Mouse (Mus musculus) limb, embryonic 14.5 days (tissue): ENCODE measurements around the gene Shf. TPM values are rescaled to one million over a fixed set of nuclear protein-coding genes. Genes with fewer than 3 reads are reported as not detected.

Source experiments
- ATAC-seq: fragments of 200-750 bp; cut with Nextera tagmentation; 2 replicates; pipeline ENCODE4 v1.8.0; 2017; ENCODE audit warnings: low read depth, moderate number of reproducible peaks, moderate TSS enrichment; ENCODE audit not compliant: low FRiP score
- DNase-seq: peaks from one replicate; pipeline ENCODE4 v3.0.0-alpha.2; 2015; ENCODE audit warnings: low spot score
- H3K27ac ChIP-seq: fragments of 300-500 bp; sonication (generic); replicated peaks from 2 replicates; pipeline ENCODE4 v1.5.1; 2014; ENCODE audit warnings: low read depth, mild to moderate bottlenecking, low read length, moderate library complexity, mixed read lengths
- H3K27me3 ChIP-seq: fragments of 300-500 bp; sonication (generic); 2 replicates; pipeline ENCODE4 v1.6.1; 2014; ENCODE audit warnings: low read length, mixed read lengths; ENCODE audit not compliant: control insufficient read depth, insufficient read depth
- H3K36me3 ChIP-seq: fragments of 300-500 bp; sonication (generic); 2 replicates; pipeline ENCODE4 v1.6.1; 2014; ENCODE audit warnings: mild to moderate bottlenecking, low read length, moderate library complexity, mixed read lengths; ENCODE audit not compliant: control insufficient read depth, insufficient read depth
- H3K4me1 ChIP-seq: fragments of 300-500 bp; sonication (generic); 2 replicates; pipeline ENCODE4 v1.6.1; 2014; ENCODE audit warnings: antibody characterized with exemption, low read length, mixed read lengths; ENCODE audit not compliant: control insufficient read depth, insufficient read depth
- H3K4me2 ChIP-seq: fragments of 300-500 bp; sonication (generic); replicated peaks from 2 replicates; pipeline ENCODE4 v1.6.1; 2014; ENCODE audit warnings: low read depth, mild to moderate bottlenecking, low read length, moderate library complexity; ENCODE audit not compliant: severe bottlenecking
- H3K4me3 ChIP-seq: fragments of 300-500 bp; sonication (generic); replicated peaks from 2 replicates; pipeline ENCODE4 v1.5.1; 2014; ENCODE audit warnings: low read length
- H3K9ac ChIP-seq: fragments of 300-500 bp; sonication (generic); 2 replicates; pipeline ENCODE4 v1.6.1; 2014; ENCODE audit warnings: mild to moderate bottlenecking, low read depth, low read length, moderate library complexity; ENCODE audit not compliant: severe bottlenecking
- H3K9me3 ChIP-seq: fragments of 300-500 bp; sonication (generic); 2 replicates; pipeline ENCODE4 v1.6.1; 2016; ENCODE audit warnings: low read length; ENCODE audit not compliant: control insufficient read depth
- POLR2A ChIP-seq: fragments of 200-500 bp; IDR thresholded peaks from 2 replicates; pipeline ENCODE4 v1.8.0; 2012; ENCODE audit warnings: inconsistent platforms, mild to moderate bottlenecking, moderate library complexity, borderline replicate concordance; ENCODE audit not compliant: insufficient read depth, insufficient read length; ENCODE audit errors: extremely low read depth
- WGBS: fragments of 180-500 bp; shearing (Covaris S2); extraction: QIAGEN DNeasy Blood & Tissue Kit; methylation state at CpG from one replicate; pipeline ENCODE4 v1.1.7; 2014; 5-methylcytosine and 5-hydroxymethylcytosine counted together
- polyA plus RNA-seq, 2 experiments: library from polyadenylated mRNA; depleted of rRNA in 1 of 2; stranded (reverse) in 1 of 2; unstranded in 1 of 2; fragments of >200 nt; fragmentation: Nextera tagmentation in 1 of 2; extraction: Ambion mirVana in 1 of 2; gene quantifications; 2 replicates each; pipeline versions ENCODE4 v1.2.1 to v1.2.3; 2012 to 2014

Shf gene
- polyA plus RNA-seq, 2 experiments = 6.5 to 34.2 TPM

DNA sequence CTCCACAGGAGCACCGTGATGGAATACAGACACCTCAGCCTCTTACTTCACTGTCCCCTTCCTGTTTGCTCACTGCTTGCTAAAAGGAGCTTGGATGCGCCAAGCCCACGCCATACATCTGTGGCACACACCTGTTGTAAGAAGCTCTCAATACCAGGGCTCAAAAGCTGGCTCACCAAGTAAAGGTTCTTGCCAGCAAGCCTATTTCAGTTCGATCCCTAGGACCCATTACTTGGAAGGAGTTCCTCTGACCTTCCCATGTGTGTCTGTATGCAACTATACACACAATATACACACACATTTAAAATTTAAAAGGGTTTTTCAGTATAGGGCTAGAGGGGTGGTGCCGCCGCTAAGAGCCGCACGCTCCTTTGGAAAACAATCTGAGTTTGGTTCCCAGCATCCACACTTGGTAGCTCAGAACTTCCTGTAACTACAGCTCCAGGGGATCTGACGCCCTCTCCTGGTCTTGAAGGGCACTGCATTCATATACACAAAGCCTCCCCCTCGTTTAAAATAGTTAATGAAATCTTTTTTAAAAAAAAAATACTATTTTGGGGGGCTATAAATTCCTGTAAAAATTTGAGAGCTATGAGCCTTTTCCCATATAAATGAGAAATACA is 3.6 kb downstream of the Shf start:
- no peak for ATAC-seq
- Histone ChIP-seq H3K27ac (no peak overlapping the region), H3K9ac (no peak overlapping the region), H3K36me3 (peaks cover 6% of the 10 kb centered on the region), H3K4me2 (no peak overlapping the region), H3K4me1 (peaks cover 29% of the 10 kb centered on the region), H3K4me3 (no peak overlapping the region), H3K27me3 (no peaks in the 10 kb centered on the region), H3K9me3 (no peaks in the 10 kb centered on the region)
- 83% methylated on average over 10 of the region's 10 CpGs for WGBS
- TF ChIP-seq POLR2A = no peak
- no peak for DNase-seq

DNA sequence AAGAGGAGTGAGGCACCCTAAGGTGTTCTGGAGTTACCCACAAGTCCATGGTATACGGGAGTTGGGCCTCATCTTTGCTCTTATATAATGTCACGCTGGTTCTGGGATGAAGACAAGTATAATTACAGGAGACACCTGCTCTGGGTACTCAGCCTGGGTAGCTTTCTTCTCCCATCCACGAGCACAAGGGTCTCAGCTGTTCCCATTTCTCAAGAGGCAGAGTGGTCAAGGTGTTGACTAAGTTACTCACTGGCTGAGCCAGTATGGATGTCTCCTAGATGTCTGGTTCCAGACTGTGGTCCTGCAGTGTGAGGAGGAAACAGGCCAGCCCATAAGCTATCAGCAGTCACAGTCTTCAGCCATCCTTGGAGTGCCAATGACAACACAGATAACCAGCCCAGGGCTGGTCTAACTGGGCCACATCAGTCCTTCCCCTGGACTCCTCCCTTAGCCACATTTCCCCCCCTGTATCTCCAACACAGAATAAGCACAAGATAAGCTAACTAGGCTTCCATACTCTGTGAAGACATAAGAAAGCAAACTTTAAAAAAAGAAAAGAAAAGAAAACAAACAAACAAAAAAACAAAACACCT is 4.5 kb downstream of the Shf start:
- TF ChIP-seq POLR2A = no peak
- Histone ChIP-seq H3K4me1 (peaks cover 25% of the 10 kb centered on the region), H3K27ac (no peak overlapping the region), H3K9ac (no peak overlapping the region), H3K27me3 (no peaks in the 10 kb centered on the region), H3K4me2 (no peak overlapping the region), H3K36me3 (peaks cover 6% of the 10 kb centered on the region), H3K9me3 (no peaks in the 10 kb centered on the region), H3K4me3 (no peak overlapping the region)
- no peak for ATAC-seq
- 89% methylated on average over 3 of the region's 3 CpGs for WGBS
- no peak for DNase-seq

DNA sequence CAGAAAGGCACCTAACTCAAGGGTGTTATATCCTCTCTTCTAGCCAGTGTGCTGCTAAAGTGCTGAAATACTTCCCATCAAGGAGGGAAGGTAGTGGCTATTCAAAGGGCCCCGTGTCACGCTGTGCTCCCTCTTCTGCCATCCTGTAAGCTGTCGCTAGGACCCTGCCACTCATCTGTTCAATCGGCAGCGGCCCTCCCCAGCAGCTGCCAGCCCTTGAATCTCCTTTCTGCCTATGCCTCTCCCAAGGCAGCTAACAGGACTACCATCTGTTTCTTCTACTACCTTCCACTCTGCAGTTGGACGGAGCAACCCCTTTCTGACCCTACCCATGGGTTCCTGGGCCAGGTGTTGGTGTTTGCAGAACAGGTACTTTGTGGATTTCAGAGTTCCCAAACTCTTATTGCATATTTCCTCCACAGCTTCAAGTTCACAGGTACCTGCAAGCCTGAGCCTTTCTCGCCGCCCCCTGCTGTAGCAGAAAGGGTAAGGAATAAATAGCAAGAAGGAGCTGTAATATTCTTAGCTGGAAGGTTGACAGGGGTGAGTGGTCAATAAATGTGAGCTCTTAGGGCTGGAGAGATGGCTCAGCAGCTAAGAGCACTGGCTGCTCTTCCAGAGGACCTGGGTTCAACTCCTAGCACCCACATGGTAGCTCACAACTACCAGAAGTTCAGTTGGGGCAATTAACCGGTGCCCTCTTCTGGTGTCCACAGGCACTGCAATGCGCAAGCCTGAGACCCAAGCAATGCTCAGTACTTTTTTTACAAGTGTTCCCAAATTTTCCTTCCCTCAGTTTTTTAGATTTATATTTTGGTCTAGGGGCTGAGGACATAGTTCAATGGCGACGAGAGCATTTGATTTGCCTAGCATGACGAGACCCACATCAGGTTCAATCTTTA is 6.1 kb downstream of the Shf start:
- DNase-seq = no peak
- Histone ChIP-seq H3K9ac (no peak overlapping the region), H3K4me1 (peaks cover 23% of the 10 kb centered on the region), H3K4me3 (no peak overlapping the region), H3K9me3 (no peaks in the 10 kb centered on the region), H3K27ac (no peak overlapping the region), H3K4me2 (no peak overlapping the region), H3K27me3 (no peaks in the 10 kb centered on the region), H3K36me3 (peaks cover 18% of the 10 kb centered on the region)
- TF ChIP-seq POLR2A = no peak
- WGBS = 91% methylated on average over 13 of the region's 13 CpGs
- ATAC-seq = no peak

GRCm38 (mm10) chr2:122361868-122362621 is 6.9 kb downstream of the Shf start:
- Histone ChIP-seq H3K4me3 (no peak overlapping the region), H3K4me1 (peaks cover 14% of the 10 kb centered on the region), H3K9ac (no peak overlapping the region), H3K27ac (no peak overlapping the region), H3K4me2 (no peak overlapping the region), H3K27me3 (no peaks in the 10 kb centered on the region), H3K36me3 (peaks cover 25% of the 10 kb centered on the region), H3K9me3 (no peaks in the 10 kb centered on the region)
- WGBS = 62% methylated on average over 10 of the region's 10 CpGs
- TF ChIP-seq POLR2A = no peak
- no peak for DNase-seq
- no peak for ATAC-seq

GRCm38 (mm10) chr2:122361181-122361580 is 7.8 kb downstream of the Shf start:
- no peak for TF ChIP-seq POLR2A
- H3K4me2 ChIP-seq = no peak overlapping the region
- no peak overlapping the region for H3K27ac ChIP-seq
- H3K9me3 ChIP-seq = no peaks in the 10 kb centered on the region
- H3K4me3 ChIP-seq = no peak overlapping the region
- H3K27me3 ChIP-seq = no peaks in the 10 kb centered on the region
- H3K9ac ChIP-seq = no peak overlapping the region
- ATAC-seq = no peak
- peaks cover 30% of the 10 kb centered on the region for H3K36me3 ChIP-seq
- H3K4me1 ChIP-seq = peaks cover 6% of the 10 kb centered on the region
- no peak for DNase-seq
- 88% methylated on average over 6 of the region's 6 CpGs for WGBS
